Mouse (Mus musculus) ovary, postnatal 10 days (tissue): Measurements from ENCODE around the gene Mov10l1.

Experiments
- DNase-seq: peaks from one replicate; pipeline ENCODE4 v3.0.0; 2022; ENCODE audit warnings: low spot score

Gene Mov10l1

GRCm38 (mm10) chr15:88982534-88983079 is at the start of gene Mov10l1:
TSS of gene Mov10l1 (plus strand) at chr15:88982909.
- DNase-seq, result no peak

GRCm38 (mm10) chr15:88934141-88934540 is 48.6 kb upstream of the Mov10l1 start:
- no peak for DNase-seq

DNA sequence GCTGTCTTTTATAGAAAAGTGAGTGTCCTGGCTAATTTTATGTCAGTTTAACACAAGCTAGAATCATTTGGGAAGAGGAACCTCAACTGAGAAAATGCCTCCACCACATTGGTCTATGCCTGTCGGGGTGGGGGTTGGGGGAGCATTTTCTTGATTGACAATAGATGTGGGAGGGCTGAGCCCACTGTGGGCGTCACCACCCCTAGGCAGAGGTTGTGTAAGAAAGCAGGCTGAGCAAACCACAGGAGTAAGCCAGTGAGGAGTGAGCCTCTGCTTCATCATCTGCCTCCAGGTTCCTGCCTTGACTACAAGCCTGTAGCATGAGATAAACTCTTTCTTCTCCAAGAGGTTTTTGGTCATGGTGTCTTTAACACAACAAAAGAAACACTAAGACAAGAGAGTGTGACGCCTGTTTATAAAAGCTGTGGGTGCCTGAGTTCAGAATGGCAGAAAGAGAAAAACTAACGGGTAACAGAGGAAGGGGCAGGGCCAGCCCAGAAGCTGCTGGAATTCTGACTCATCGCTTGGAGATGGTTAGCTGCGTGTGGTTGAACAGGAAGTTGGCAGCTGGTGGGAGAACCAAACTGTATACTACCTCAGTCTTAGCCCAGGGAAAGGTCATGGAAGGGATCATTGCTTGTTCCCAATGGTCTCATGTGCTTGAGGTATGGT is 46.0 kb upstream of the Mov10l1 start:
- no peak for DNase-seq

- no peak for DNase-seq
Measured at GRCm38 (mm10) chr15:88937291-88937650, 45.4 kb upstream of the Mov10l1 start.

- DNase-seq, result no peak
Measured at GRCm38 (mm10) chr15:88942783-88943182, 39.9 kb upstream of the Mov10l1 start.

- DNase-seq, result no peak
Measured at GRCm38 (mm10) chr15:88943896-88944551, 38.7 kb upstream of the Mov10l1 start.

- DNase-seq, result no peak
Measured at GRCm38 (mm10) chr15:88946851-88947250, 35.9 kb upstream of the Mov10l1 start.

GRCm38 (mm10) chr15:88951246-88951645 is 31.5 kb upstream of the Mov10l1 start:
- no peak for DNase-seq

DNA sequence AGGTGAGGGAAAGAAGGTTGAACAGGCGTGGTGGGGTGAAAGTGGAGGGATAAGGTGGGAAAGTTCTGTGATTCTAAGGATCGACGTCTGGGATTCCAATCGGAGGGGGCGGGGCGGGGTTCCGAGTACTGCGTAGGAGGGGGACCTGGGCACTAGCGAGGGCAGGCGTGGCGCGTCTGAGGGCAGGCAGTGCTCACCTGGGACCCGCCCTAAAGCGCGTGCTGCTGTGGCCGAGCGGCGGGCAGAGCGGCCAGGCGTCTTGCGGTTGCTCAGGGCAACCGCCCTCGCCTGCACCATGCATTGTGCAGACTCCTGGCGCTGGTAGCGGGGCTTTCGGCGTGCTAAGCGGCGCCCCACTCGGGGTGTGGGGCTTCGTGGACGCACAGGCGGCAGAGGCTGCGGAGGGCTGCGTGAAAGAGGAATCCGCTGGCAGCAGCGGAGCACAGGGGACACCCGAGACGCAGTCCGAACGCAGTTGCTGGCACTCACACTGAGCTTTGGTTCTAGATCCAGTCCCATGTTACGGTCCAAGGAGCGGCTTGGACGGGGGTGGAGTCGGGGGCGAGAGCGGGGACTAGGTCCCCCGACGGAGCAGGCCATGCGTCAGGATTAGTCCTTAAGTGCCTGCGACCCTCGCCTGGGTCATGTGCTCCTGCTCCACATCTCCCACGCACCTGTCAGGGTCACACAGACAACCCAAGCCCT is 28.2 kb upstream of the Mov10l1 start, which contains the start of gene Ttll8:
Gene Ttll8, minus strand, starts transcription at position 51 of the 705 bp plus-strand sequence.
- DNase-seq, result no peak

GRCm38 (mm10) chr15:88955342-88955741 is 27.4 kb upstream of the Mov10l1 start:
- DNase-seq, result no peak

GRCm38 (mm10) chr15:88957522-88957921 is 25.2 kb upstream of the Mov10l1 start:
- DNase-seq, result no peak

DNA sequence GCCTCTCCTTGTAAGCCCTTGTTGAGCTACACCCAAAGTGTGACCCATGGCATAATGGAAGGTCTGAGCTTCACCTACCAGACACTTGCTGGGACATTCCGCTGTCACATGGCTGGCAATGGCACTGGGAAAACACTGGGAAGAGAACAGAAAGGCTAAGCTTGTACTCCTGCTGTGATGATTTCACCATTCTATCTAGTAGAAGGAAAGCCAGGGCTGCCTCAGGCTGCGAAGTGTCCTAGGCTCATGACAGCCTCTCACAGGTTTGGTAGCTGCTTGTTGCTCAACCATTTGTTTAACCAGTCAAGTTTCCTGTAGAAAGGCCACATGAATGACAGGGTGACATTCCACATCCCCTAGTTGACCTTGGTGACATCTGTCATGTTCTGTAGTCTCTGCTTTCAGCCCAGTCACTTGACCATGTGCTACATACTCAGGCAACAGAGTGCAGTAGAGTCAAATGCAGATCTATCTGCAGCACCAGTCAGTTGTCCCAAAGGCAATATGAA is 18.6 kb upstream of the Mov10l1 start:
- DNase-seq, result no peak

DNA sequence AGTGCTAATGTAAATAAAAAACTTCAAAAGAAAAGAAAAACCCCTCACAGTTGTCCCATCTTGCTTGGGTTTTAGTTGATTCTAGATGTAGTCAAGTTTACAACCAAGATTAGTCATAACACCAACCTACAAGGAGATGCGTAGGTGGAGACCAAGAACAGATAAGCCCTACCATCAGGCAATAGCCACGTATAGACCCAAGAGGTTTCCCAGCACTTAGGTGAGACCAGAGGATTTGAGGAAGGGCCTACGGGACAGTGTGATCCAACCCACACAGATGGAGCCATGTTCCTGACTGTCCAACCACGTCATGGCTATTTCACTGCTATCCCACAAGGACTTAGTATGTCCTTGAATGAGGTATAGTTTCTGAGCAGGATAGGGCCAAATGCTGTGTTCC is 10.4 kb upstream of the Mov10l1 start:
- no peak for DNase-seq

DNA sequence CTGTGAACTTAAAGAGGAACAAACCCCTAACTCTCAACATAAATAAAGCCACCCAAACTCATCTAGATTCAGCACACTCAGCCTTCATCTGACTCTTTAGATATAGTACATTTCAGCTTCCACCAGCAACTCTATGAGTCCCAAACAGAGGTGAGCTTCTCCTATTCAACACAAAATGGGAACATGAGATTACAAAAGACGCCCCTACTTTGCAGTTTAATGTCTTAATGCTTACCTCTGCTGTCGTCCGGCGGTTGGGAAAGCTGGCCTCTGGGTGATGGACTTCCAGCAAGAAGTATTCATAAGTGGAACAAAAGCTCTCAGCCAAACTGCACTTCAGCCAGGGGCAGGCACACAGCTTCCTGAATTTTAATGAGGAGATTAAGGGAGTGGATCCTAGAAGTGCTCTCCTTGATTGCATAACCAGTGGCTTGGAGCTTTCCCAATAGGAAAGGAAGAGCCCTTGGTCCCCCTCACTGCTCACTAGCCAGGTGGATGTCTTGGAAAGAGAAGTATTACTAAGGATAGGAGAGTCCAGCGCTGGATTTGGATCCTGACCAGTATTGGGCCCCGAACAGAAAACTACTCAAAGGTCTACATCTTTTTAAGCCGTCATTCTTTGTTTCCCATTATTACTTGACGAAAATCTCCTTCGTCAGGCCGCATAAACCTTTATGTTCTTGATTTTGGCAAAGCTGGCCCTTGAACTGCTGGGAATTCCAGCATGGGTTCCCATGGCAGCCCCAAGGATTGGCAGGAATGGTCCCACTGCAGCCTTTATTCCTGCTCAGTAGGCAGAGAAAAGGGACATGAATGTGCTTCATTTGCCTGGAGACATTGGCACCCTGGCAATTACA is 4.2 kb upstream of the Mov10l1 start, which contains the start of gene Mlc1:
Gene Mlc1, minus strand, starts transcription at position 727 of the 857 bp plus-strand sequence.
- DNase-seq, result no peak

DNA sequence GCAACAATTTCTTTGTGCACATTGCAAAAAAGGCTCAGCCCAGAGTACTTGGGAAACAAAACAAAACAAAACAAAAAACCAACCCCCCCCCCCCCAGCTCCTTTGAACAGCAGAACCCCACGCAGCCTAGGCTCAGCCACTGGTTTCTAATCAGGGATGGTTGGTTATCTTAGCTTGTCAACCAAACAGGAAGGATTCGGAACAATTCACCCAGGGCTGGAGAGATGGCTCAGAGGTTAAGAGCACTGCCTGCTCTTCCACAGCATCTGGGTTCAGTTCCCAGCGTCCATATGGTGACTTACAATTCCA is 3.6 kb upstream of the Mov10l1 start:
- no peak for DNase-seq

- no peak for DNase-seq
Measured at GRCm38 (mm10) chr15:88989236-88989635, 6.5 kb downstream of the Mov10l1 start.

GRCm38 (mm10) chr15:88998636-88999035 is 15.9 kb downstream of the Mov10l1 start:
- no peak for DNase-seq

GRCm38 (mm10) chr15:88999124-88999523 is 16.4 kb downstream of the Mov10l1 start:
- no peak for DNase-seq

- DNase-seq, result no peak
Measured at GRCm38 (mm10) chr15:89000367-89000766, 17.7 kb downstream of the Mov10l1 start.

DNA sequence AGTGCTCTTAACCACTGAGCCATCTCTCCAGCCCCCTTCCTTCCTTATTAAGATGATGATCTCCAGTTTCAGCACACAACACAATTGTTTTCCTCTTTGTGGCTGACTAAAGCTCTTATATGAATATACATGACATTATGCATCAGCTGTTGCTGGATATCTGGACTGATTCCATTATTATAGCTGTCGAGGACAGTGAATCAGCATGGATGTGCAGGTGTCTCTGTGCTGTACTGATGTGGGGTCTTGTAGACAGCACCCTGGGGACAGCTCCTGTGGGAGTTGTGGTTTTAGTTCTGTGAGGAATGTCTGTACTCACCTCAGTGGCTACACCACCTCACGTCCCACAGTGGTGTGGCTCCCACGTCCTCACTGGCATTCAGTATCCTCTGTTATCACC is 18.5 kb downstream of the Mov10l1 start:
- DNase-seq, result no peak

DNA sequence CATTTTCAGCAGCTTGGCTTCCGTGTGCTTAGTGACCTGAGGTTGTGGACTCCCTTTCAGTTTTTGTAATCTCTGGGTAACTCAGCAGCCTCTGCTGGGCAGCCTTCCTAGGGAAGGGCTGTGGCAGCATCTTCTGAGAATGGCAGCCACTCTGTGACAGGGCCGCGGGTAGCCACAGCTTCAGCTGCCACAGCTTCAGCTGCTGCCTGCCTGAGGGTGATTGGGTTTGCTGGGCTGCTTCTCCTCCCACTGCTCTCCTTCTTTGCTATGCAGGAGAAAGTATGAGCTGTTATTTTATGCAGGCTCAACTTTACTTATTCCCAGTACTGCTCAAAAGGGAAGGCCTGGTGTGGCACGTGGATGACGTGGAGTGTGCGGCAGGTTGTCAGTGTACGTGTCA is 24.3 kb downstream of the Mov10l1 start:
- DNase-seq, result no peak

GRCm38 (mm10) chr15:89007781-89008180 is 25.1 kb downstream of the Mov10l1 start:
- no peak for DNase-seq
